Mouse (Mus musculus) left cerebral cortex, postnatal 25 days (tissue): ENCODE data around the gene Itga9. TPM values are rescaled to one million over a fixed set of nuclear protein-coding genes. Genes with fewer than 3 reads are reported as not detected.

ENCODE experiments used
- DNase-seq, 2 experiments: peaks; one replicate each; pipeline ENCODE4 v3.0.0; 2022; ENCODE audit warnings: low spot score in 2 of 2, mixed read lengths in 1 of 2
- intact Hi-C: fragments of 180-260 bp; cut with DNase I; formaldehyde crosslinking; loops from one replicate; pipeline ENCODE4 v1.15.1; 2025
- total RNA-seq, 2 experiments: library from RNA; stranded (reverse); gene quantifications; 2 replicates each; pipeline ENCODE4 v1.2.3; 2021

Gene Itga9
- total RNA-seq, 2 experiments from 2014 or later, result 6.7 to 7.0 TPM

DNA sequence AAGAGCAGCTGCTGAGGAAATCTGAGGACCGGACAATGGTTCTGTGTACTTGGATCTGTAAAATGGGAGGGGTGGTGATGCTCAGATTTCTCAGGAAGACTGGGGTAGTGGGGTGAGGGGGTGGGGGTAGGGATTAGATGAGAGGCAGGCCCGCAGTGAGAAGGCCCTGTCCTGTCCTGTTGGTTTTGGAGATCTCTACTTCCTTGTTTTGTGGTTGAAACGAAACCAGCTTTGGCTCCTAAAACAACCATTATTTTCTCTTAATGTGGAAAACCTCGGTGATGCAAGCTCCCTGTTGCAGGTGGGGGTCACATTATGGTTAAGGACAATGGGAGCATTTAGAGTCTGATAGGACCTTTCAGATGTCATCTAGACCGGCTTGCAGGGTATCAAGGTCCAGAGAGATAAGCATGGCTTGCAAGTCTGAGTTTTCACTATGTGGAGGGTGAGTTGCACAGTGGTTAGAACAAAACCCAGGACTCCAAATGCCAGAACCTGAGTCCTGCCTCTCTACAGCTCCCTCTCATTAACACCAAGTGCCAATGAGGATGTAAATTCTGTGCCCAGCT, 32.2 kb downstream of the Itga9 start:
- DNase-seq, result no peak
- intact Hi-C loops, result no loop called here

DNA sequence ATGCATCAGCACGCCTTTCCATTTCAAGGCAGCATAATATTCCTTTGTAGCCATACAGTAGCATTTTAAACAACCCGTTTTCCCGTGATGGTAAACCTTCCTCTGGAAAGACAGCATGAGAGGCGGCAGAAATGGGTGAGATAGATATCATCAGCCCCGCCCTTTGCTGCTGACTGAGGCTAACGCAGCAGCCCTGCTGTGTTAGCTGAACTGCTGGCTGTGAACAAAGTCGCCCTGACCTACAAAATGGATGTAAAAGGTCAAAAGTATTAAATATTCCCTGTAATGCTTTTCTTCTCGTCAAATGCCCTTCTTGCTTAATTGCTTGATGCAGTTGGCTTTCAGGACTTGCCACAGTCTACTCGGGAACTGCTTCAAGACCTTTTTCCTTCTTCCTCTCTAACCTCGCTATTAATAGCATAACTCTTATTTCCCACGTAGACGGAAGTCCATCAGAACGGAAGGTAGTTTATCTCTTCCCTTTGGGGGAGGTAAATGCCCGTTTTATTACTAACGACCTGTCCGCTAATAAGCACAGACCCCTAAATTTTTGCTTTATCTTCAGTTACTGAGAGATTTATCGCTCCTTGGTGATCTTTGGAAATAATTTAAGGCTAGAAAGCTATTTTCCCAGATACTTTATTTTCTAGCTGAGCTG, 39.3 kb downstream of the Itga9 start:
- no peak for DNase-seq
- intact Hi-C loops, result no loop called here

DNA sequence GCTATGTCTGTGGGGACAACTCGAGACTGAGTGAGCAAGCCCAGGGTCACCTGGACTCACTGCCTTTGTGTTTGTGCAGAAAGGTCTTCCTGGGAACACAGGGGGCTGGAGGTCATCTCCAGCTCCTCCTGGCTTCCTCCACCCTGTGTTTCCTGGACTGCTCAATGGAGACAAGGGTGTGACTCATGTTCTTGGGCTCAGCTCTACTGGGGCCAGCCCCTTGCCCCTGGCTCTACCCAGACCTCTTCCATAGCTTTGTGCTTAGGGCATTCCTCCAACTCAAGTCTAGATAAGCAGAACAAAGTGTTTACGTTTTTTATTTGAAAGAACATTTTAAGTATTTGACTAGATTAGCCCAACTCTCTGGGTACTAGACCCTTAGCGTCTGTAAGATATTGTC, 41.0 kb downstream of the Itga9 start:
- intact Hi-C loops, result no loop called here
- no peak for DNase-seq

DNA sequence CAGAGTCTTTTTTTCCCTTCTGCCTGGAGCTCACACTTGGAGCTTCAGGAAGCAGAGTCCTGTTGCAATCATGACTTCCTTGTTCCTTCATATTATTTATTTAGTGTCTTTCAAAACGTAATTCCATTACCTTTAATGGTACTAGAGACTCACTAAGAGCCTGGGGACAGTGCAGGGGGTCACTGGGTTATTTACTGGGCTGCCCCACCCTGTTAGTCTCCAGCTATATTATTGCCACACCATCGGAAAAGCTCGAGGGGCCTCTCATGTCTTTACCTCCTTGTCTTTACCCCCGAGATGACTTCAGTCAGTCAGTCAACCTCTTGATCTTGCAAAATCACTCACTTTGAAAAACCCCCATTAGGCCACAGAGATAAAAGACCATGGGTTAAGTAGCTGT, 44.5 kb downstream of the Itga9 start:
- intact Hi-C loops, result no loop called here
- no peak for DNase-seq

DNA sequence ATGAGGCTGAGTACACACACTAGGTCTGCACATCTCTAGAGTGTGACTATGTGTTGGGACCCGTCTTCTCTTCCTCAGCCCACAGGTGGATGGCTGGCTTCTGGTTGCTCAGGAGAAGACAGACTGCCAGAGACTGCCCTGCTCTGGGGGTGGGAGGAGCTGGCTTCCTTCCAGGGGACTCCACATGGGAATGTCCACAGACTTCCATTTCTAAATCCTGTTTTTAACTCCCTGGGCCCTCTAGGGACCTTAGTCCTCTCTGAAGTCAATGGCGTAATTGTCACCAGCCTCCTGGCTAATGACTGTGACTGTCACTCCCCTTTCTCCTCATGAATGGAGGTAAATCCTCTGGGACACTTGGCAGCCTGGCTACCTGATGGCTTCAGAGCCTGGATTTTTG, 45.4 kb downstream of the Itga9 start:
- DNase-seq, result no peak
- intact Hi-C loops, result no loop called here

DNA sequence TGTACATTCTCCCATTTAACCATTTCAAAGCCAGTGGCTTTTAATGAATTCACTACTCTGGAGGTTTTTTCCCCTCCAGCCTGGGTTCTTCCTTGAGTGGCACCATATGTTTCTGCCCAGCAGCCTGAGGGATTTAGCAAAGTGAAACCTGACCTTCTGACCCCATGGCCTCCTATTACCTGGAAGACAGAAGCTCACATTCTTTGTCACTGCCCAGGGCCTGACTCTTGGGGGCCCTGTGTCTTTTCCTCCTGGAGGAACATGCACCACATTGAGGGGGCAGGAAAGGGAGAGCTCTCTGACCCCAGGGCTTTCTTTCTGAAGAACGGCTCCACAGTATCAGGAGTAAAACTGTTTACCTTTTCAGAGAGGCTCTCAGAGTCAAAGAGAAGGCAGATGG, 46.9 kb downstream of the Itga9 start:
- intact Hi-C loops, result no loop called here
- DNase-seq, result no peak

DNA sequence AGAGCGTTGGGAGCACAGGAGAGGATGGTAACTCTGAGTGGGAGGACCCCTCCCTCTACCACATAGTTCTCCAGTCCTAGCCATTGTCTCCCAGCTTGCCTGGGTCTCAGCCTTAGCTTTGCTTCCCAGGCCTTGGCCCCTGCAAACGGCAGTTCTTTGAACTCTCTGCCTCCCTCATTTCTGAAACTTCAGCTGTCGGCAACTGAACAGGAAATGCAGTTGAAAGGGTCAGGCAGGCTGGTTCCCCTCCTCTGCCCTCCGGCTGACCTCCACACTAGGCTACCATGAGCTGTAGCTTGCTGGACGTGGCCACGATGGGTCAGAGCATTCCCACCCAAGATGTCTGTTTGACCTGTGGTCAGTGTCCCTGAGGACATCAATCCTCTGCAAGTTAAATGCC, 48.5 kb downstream of the Itga9 start:
- intact Hi-C loops, result no loop called here
- DNase-seq, result no peak

DNA sequence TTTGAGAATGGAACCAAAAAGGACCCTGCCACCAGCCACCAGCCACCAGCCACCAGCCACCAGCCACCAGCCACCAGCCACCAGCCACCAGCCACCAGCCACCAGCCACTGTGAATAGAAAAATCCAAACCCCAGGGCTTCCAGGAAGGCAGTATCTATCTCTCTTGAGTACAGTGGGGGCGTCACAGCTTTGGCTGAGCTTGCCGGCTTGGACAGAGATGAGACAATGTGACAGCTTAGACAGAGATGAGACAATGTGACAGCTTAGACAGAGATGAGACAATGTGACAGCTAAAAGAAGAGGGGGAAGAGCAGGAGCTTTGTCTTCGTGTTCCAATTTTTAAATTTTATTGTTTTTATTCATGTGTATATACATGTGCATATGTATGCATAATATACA, 49.2 kb downstream of the Itga9 start:
- intact Hi-C loops, result no loop called here
- no peak for DNase-seq

DNA sequence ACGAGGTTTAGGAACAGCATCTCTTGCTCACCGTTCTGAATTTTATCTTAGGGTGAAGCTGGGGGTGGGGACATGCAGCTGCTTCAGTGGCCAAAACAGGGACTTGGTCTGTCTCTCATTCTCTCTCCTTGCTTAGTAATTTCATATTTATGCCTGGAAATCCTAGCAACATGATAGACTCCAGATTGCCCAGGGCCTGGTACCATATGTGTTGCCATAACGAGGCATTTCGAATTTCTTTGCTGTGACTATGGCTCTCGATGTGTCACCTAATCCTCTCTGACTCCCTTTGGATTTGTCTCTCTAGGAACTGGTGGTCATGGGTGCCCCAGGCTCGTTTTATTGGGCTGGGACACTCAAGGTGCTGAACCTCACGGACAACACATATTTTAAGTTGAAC, 51.7 kb downstream of the Itga9 start:
- peak in 1 of 2 experiments; percentile 8 for DNase-seq

DNA sequence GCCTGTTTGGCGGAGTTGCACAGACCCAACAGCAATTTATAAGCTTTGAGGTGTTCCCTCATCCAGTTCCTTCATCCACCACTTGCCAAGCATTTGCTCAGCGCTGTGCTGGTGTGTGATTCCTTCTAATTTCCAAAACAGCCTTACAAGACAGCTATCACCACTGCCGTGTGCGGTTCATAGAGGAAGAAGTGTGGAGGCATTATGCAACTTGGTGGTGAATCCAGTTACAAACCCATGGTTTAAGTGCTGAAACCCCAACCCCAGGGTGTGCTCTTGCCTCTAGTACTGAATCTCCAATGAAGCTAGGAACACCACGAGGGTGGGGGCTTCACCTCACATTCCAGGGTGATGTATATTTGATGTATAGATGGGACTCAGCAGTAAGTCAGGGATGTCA, 53.3 kb downstream of the Itga9 start:
- DNase-seq, result no peak
- intact Hi-C loops, result no loop called here

More for the DNA sequence above, 51.7 kb downstream of the Itga9 start:
- intact Hi-C loops, result no loop called here

DNA sequence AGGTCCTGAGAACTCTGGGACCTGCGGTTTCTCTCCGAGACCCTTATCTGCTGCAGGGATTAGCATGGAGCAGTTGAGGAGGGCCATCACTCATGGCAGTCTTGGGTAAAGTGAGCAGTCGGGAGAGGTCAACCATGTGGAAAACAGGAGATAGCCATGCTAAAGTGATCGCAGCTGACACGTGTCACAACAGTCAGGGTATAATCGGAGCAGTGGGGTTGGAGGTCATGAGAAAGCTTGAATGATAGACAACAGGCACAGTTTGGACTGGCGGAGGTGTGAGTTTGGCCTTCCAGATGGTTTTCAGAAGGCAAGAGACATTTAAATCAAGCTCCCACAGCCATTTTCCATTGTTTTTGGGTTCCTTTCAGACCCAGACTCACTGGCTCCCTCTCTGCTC, 53.8 kb downstream of the Itga9 start:
- DNase-seq, result no peak
- intact Hi-C loops, result no loop called here

DNA sequence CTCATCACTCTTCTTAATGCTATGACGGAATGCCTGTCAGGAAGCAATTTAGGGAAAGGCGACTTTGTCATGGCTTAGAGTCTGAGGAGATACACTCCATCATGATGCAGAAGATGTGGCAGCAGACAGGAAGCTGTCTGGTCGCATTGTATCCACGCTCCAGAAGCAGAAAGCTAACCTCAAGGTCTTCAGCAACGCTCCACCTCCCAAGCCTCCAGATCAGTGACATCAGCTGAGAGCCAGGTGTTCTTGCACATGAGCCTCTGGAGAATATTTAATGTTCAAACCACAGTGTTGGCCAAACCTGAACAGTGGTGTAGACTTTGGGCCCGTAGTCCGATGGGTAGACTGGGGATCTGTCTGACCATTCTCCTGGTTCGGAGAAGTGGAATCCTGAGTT, 55.5 kb downstream of the Itga9 start:
- DNase-seq, result no peak
- intact Hi-C loops, result no loop called here

DNA sequence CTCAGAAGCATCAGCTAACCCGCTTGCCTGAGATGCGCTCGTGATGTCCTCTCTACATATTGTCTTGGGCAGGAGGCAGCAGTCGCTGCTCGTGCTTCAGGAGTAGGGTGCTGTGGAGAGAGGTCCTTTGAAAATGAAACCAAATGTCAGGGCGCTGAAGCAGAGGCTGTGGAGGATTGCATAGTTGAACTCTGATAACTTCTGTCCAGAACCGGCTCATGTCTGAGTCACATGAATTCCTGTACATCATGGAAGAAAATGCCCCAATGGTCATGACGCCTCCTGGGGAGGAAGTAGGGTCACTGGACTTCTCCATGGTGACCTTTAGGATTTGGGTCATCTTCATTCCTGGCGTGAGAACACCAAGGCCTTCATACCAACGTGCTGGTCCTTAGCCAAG, 56.0 kb downstream of the Itga9 start:
- intact Hi-C loops, result no loop called here

DNA sequence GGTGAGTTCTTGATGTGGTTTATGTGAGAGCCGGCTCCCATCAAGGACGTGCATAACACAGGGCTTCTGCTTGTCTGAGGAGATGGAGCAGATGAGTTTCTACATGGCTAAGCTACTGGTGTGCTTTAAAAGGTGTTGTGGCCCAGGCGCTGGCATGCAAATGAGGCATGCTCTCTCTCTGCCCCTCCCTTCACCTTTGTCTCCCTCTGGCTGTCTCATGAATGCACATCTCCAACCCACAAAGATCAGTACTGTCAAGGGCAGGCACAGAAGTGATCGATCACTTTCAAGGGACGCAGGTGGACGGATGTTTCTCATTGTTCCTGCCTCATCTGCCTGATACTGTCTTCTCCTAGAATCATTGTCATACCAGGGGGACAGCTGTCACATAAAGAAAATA, 57.4 kb downstream of the Itga9 start:
- intact Hi-C loops, result no loop called here
- no peak for DNase-seq

More for the DNA sequence above, 56.0 kb downstream of the Itga9 start:
- no peak for DNase-seq

DNA sequence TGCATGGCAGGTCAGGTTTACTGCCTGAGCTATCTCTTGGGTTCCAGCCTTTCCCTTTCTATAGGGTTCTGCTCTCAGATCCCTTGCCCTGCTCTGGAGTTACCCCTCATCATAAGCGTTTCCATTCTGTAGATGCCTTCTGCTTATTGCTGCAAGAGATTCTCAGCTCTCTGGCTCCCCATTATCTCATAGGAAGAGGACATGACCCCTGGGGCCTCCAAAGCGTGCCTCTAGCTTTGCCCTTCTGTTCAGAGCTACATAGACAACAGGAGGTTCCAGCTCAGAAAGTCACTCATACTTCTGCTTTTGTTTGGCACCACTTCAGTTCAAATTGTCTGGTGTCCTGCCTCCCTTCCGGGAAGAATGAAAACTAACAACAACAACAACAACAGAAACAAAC, 59.6 kb downstream of the Itga9 start:
- intact Hi-C loops, result no loop called here
- DNase-seq, result no peak

DNA sequence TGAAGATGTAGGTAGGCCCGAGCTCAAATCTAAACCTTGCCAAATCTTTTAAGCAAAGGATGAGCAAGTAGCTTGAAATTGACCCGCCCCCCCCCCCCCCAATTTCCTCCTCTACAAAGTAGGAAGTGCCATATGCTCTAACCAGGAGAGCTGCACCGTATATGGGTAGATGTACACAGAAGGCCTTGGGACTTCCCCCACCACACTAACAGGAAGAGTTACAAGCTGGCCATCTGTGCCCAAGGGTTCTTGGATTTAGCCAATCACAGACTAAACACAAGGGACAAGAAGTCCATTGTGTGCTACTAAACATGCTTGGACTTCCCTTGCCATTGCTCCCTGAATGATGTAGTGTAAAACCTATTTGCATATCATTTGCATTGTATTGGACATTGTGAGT, 63.2 kb downstream of the Itga9 start:
- intact Hi-C loops, result no loop called here
- DNase-seq, result no peak

DNA sequence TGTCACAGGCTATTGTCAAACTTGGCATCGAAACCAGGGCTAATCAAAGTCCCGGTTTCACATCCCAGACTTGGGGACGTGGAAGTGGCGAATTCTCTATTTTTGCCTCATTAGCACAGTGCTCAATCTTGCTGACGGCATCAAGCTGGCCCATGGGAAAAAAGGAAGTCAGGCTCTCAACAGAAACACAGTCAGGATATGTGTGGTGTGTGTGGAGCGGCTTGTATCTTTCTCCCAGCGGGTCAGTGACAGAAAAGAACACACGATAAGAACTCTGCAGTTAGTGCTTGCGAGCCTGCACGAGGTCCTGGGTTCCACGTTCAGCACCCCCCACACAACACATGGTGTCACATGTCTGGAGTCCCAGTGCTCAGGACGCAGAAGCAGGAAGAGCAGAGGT, 67.8 kb downstream of the Itga9 start:
- intact Hi-C loops, result no loop called here

DNA sequence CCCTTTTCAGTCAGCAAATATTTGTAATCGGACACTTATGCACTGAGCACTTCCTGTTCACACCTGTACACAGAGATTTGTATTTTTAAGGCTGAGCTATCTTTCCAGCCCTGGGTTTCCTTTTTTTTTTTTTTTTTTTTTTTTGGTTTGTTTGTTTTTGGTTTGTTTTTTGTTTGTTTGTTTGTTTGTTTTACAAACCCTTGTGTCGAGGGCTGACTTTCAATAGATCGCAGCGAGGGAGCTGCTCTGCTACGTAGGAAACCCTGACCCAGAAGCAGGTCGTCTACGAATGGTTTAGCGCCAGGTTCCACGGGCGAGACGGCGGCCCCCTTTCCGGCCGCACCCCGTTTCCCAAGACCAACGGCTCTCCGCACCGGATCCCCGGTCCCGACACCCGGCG, 68.3 kb downstream of the Itga9 start:
- no peak for DNase-seq
- intact Hi-C loops, result no loop called here

More for the DNA sequence above, 67.8 kb downstream of the Itga9 start:
- peak in 1 of 2 experiments; percentile 42 for DNase-seq

DNA sequence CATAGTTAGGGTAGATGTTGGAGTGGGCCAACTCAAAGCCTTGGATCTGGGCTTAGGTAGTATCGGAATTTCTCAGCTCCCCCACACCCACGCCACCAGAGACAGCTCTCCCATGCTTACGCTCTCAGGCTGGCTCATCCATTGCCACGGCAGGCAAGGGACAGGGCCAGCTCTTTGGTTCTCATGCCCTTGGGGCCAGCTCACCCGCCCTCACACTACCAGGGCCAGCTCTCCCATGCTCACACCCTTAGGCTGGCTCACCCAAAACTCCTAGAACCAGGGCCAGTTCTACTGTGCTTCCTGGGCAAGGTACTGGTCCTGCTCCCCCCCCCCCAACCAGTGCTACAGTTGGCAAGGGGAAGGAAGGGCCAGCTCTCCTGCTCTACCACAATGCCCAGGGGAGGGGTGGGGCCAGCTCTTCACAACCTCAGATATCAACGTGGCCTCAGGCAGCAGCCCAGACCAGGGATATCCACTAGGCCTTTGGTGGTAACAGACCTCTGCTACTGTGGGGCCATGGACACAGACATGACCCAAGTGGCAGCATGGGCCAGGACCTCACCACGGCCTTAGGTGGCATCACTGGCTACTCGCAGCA, 69.2 kb downstream of the Itga9 start:
- DNase-seq, result no peak
- intact Hi-C loops, result no loop called here

DNA sequence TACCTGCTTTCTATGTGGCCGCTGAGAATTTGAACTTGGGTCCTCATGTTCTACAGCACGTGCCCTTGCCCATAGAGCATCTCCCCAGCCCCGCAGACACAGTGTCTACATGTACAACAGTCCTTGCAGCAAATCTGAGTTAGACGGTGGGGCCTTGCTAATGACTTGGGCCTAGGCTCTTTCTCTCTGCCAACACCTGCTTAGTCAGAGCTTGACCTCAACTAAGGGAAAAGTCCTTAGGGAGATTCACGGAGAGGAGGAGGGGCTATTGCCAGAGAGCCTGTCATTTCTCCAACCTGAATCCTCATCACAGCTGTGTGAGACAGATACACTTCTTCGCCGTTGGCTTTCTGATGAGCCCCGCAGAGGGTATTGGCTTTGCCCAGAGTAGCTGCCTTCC, 70.2 kb downstream of the Itga9 start:
- DNase-seq, result no peak
- intact Hi-C loops, result no loop called here

DNA sequence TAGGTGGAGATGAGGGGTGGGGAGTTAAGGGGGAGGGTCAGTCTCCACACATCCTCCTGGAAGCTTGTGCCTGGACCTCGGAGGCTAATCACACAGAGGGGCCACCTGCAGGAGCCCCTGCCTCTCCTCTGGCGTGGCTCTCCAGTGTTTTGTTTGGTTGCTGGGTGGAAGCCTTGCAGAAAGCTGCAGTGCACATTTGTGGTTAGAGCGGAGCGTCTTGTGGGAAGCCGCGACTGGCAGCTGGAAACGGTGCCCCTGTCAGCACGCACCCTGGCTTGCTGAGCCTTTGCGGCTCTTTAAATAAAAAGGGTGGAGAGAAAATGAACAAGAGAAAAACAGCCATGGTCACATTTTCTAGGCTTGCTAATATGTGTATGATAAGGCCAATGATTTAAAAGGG, 70.9 kb downstream of the Itga9 start:
- intact Hi-C loops, result no loop called here
- no peak for DNase-seq
